Mouse (Mus musculus): Measurements from ENCODE around the gene Abhd6. TPM values are rescaled to one million over a fixed set of nuclear protein-coding genes. Genes with fewer than 3 reads are reported as not detected.

Gene Abhd6
- polyA plus RNA-seq, 1 experiment: 42.1 TPM

DNA sequence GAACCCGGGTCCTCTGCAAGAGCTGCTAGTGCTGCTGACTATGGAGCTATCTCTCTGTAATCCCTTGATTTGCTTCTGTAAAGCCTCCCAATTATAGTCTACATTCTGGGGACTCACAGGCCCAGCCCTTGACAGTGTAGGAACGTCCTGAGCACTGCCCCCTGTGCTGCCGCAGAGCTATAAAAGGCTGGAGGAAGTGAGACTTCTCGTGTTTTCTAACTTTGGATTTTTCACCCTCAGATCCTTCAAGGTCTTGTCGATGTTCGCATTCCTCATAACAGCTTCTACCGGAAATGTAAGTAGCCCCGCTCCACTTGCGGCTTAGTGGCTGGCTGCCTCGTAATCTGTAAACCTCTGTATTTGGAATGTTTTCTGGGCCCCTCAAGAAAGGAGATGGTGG lies 46.6 kb downstream of the Abhd6 start:
- Histone ChIP-seq H3K27ac (replicated peaks; ENCODE audit: low read depth, low read length) (no peak overlapping the region), H3K4me3 (ENCODE audit: insufficient read depth, low read depth, low read length) (no peak overlapping the region), H3K4me1 (ENCODE audit: control insufficient read depth, insufficient read depth, insufficient read length, low read length) (no peaks in the 10 kb centered on the region)

- Histone ChIP-seq H3K4me3 (ENCODE audit: insufficient read depth, low read depth, low read length) (no peak overlapping the region), H3K4me1 (ENCODE audit: control insufficient read depth, insufficient read depth, insufficient read length, low read length) (no peaks in the 10 kb centered on the region), H3K27ac (replicated peaks; ENCODE audit: low read depth, low read length) (no peak overlapping the region)
These were observed 49.2 kb downstream of the Abhd6 start for GRCm38 (mm10) chr14:8051869-8052268.

GRCm38 (mm10) chr14:8052661-8053060 lies 50.0 kb downstream of the Abhd6 start:
- Histone ChIP-seq H3K27ac (replicated peaks; ENCODE audit: low read depth, low read length) (no peak overlapping the region), H3K4me1 (ENCODE audit: control insufficient read depth, insufficient read depth, insufficient read length, low read length) (no peaks in the 10 kb centered on the region), H3K4me3 (ENCODE audit: insufficient read depth, low read depth, low read length) (no peak overlapping the region)

- Histone ChIP-seq H3K4me1 (ENCODE audit: control insufficient read depth, insufficient read depth, insufficient read length, low read length) (no peaks in the 10 kb centered on the region), H3K27ac (replicated peaks; ENCODE audit: low read depth, low read length) (no peak overlapping the region), H3K4me3 (ENCODE audit: insufficient read depth, low read depth, low read length) (no peak overlapping the region)
These were observed 51.8 kb downstream of the Abhd6 start for GRCm38 (mm10) chr14:8054310-8055102.

GRCm38 (mm10) chr14:8056076-8056475 lies 53.4 kb downstream of the Abhd6 start:
- no peak overlapping the region for H3K27ac ChIP-seq (replicated peaks; ENCODE audit: low read depth, low read length)
- H3K4me3 ChIP-seq (ENCODE audit: insufficient read depth, low read depth, low read length): no peak overlapping the region
- no peaks in the 10 kb centered on the region for H3K4me1 ChIP-seq (ENCODE audit: control insufficient read depth, insufficient read depth, insufficient read length, low read length)

DNA sequence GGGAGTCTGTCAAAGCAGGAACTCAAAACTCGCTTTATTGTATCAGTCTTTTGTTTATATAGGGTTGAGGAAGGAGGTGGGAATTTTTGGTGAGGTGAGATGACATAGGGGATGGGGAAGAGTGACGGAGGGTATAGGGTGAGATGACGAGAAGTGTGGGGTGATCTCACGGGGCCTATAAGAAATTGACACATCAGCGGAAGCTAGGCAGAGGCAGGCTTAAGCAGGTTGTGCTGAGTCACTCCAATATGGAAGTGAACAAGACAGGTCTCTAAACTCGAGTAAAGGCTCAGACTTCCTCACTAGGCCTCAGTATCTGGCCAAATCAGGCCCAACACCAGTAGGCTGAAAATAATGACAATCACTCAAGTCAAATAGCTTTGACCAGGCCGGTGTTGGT lies 57.2 kb downstream of the Abhd6 start:
- H3K4me3 ChIP-seq (ENCODE audit: insufficient read depth, low read depth, low read length): no peak overlapping the region
- no peaks in the 10 kb centered on the region for H3K4me1 ChIP-seq (ENCODE audit: control insufficient read depth, insufficient read depth, insufficient read length, low read length)
- no peak overlapping the region for H3K27ac ChIP-seq (replicated peaks; ENCODE audit: low read depth, low read length)

DNA sequence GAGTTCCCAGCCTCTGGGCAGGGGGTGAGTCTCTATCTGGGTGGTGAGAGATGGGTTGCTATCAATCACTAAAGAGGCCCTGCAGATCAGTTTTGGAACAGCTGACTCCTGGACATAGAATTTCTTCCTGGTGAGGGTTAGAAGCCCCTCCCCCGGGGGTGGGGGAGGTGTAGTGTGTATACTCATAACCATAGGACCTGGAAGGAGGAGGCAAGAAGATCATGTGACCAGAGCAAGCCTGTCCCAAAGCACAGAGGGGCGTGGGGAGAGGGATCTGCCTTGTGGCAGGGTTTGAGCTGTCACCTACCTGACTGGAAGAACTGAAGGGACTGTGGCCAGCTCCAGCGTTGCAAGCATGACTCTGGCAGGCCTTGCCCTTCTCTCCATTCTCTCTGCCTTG lies 59.4 kb downstream of the Abhd6 start:
- Histone ChIP-seq H3K4me1 (ENCODE audit: control insufficient read depth, insufficient read depth, insufficient read length, low read length) (no peaks in the 10 kb centered on the region), H3K4me3 (ENCODE audit: insufficient read depth, low read depth, low read length) (no peak overlapping the region), H3K27ac (replicated peaks; ENCODE audit: low read depth, low read length) (no peak overlapping the region)

DNA sequence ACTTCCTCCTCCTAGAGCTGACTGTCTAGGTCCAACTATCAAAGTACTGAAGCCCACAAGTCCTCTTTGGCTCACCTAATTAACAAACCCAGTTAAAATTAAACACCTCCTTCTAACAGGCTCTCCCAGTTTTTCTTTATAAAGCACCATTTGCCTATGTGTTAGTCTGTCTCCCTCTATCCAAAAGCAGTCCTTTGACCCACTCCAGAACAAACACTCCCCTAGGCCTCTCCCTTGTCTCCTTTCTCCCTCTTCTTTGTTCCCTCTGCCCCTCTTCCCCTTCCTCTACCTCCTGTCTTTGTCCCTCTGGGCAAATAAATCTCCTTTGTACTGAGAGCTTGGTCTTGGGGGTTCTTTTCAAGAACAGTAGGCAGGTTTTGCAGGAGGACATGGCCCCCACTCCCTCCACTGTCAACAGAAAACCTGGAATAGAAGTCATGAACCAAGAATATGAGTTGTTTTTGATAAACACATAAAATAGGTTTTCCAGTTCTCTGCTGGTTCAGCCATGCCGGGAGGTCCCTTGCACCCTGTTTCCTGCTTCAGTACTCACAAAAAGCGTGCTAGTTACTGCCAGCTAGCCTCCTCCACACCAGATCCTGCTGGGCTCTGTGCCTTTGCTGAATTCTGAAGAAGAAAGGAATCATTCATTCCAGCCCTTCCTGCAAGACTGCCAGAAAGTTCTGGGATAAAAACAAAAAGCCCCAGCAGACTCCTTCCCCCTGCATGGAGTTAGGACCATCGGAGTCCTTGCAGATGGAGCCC lies 60.0 kb downstream of the Abhd6 start:
- H3K27ac ChIP-seq (replicated peaks; ENCODE audit: low read depth, low read length): no peak overlapping the region
- H3K4me1 ChIP-seq (ENCODE audit: control insufficient read depth, insufficient read depth, insufficient read length, low read length): no peaks in the 10 kb centered on the region
- H3K4me3 ChIP-seq (ENCODE audit: insufficient read depth, low read depth, low read length): no peak overlapping the region

DNA sequence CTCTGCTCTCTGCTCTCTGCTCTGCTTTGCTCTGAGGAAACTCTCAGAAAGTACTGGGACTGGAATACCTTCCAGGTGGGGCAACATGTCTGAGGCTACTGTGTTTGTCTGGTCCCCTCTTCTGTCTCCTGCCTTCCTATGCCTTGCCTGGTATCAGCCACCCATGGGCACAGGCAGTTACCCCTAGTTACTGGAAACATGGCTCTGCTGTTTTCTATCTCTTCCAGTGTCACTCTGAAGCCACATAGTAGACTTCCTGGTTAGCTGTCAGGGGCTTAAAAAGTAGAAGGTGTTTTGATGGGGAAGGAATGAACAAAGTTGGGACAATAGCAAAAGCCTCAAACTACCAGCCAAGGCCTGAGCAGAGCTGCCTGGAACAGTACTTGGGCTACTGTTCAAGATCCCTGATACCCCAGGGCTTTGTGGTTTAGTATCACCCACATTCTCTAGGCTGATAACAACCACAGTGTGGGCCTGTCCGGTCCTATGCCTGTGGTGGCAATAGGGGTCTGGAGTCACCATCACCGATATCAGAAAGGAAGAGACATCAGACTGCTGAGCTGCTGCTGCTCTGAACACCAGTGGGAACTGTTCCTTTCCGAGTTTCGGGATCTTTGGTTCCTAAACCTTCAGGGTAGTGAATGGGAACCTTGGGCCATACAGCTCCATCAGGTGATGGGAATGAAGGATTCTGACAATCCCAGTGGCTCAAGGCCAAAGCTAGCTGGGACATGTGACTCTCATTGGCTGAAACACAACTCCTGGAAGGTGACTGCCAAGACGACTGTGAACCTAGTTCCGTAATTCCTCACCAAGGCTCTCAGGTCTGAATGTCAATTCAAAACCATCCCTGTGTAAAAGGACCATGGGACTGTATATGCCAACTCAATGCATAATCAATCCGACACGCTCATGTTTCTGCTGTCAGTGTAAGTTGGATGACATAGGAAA lies 61.4 kb downstream of the Abhd6 start:
- no peak overlapping the region for H3K4me3 ChIP-seq (ENCODE audit: insufficient read depth, low read depth, low read length)
- H3K4me1 ChIP-seq (ENCODE audit: control insufficient read depth, insufficient read depth, insufficient read length, low read length): no peaks in the 10 kb centered on the region
- H3K27ac ChIP-seq (replicated peaks; ENCODE audit: low read depth, low read length): no peak overlapping the region

- peak within 1 kb of the TSS; percentile 75 for H3K4me3 ChIP-seq (ENCODE audit: insufficient read depth, low read depth, low read length)
- peak within 1 kb of the TSS; percentile 94 for H3K27ac ChIP-seq (replicated peaks; ENCODE audit: low read depth, low read length)
- H3K4me1 ChIP-seq (ENCODE audit: control insufficient read depth, insufficient read depth, insufficient read length, low read length): peaks cover 2% of the 10 kb centered on the region; the same call in 1 of the 2 replicates
These were observed 77.5 kb downstream of the Abhd6 start, which contains the start of gene Rpp14 for GRCm38 (mm10) chr14:8080165-8080679. Gene Rpp14 (plus strand): TSS chr14:8080367.

- H3K4me1 ChIP-seq (ENCODE audit: control insufficient read depth, insufficient read depth, insufficient read length, low read length): peaks cover 2% of the 10 kb centered on the region; the same call in 1 of the 2 replicates
- H3K4me3 ChIP-seq (ENCODE audit: insufficient read depth, low read depth, low read length): peak overlapping the region; percentile 75
- H3K27ac ChIP-seq (replicated peaks; ENCODE audit: low read depth, low read length): peak overlapping the region; percentile 94
These were observed 78.0 kb downstream of the Abhd6 start for GRCm38 (mm10) chr14:8080718-8081117.

DNA sequence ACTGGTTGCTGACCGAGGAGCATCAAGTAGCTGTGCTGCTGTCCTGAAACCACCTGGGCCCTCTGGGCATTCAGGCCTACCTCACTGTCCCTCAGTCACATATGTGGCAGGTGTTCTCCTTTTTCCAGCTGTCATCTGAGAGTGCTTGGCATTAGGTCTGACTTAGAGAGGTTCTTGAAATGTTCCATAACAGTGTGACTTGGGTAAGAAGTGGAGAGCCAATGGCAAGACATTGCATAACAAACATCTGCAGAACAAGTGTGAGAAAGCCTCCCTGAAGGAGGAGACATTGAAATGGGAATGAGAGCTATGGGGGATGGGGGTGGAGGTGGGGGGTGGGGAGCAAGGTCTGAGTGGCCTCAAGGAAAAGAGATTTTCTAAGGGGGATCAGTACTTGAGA lies 80.2 kb downstream of the Abhd6 start:
- H3K4me3 ChIP-seq (ENCODE audit: insufficient read depth, low read depth, low read length): no peak overlapping the region
- peaks cover 2% of the 10 kb centered on the region; the same call in 1 of the 2 replicates for H3K4me1 ChIP-seq (ENCODE audit: control insufficient read depth, insufficient read depth, insufficient read length, low read length)
- H3K27ac ChIP-seq (replicated peaks; ENCODE audit: low read depth, low read length): no peak overlapping the region

GRCm38 (mm10) chr14:8089016-8089415 lies 86.3 kb downstream of the Abhd6 start:
- no peak overlapping the region for H3K4me3 ChIP-seq (ENCODE audit: insufficient read depth, low read depth, low read length)
- H3K4me1 ChIP-seq (ENCODE audit: control insufficient read depth, insufficient read depth, insufficient read length, low read length): no peaks in the 10 kb centered on the region

DNA sequence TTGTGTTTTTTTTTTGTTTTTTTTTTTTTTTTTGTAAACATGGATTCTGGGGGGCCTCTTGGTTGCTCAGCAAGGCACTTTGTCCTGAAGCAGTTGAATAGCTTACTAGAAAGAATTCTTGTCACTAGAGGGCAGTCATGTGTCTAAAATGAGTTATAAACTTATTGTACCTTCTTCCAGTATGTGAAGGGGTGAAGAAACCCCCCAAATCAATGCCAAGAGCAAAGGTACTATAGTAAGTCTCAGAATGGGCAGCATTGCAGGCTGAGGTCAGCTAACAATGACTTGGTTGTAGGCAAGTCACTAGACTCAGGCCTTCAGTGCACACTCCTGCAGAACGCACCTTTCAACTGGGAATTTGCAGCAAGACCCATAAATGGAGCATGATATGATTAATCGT lies 89.9 kb downstream of the Abhd6 start:
- Histone ChIP-seq H3K4me1 (ENCODE audit: control insufficient read depth, insufficient read depth, insufficient read length, low read length) (0 out of 2 replicates have a peak, but pooled peaks cover 5% of the 10 kb centered on the region), H3K27ac (replicated peaks; ENCODE audit: low read depth, low read length) (no peak overlapping the region), H3K4me3 (ENCODE audit: insufficient read depth, low read depth, low read length) (no peak overlapping the region)

More at GRCm38 (mm10) chr14:8089016-8089415, 86.3 kb downstream of the Abhd6 start:
- H3K27ac ChIP-seq (replicated peaks; ENCODE audit: low read depth, low read length): no peak overlapping the region

All from brown adipose tissue, adult 24 weeks (tissue).